Mouse (Mus musculus) erythroblast, embryonic 14.5 days (primary cell): ENCODE data around the gene Lrig1. TPM values are rescaled to one million over a fixed set of nuclear protein-coding genes. Genes with fewer than 3 reads are reported as not detected.

Experiments
- H3K27me3 ChIP-seq: 2 replicates; pipeline ENCODE4 v1.6.1; 2012; ENCODE audit warnings: inconsistent platforms; ENCODE audit not compliant: control insufficient read depth
- H3K36me3 ChIP-seq: 2 replicates; pipeline ENCODE4 v1.6.1; 2012; ENCODE audit warnings: mild to moderate bottlenecking, inconsistent platforms; ENCODE audit not compliant: control insufficient read depth
- H3K4me1 ChIP-seq: 2 replicates; pipeline ENCODE4 v1.6.1; 2012; ENCODE audit warnings: inconsistent platforms; ENCODE audit not compliant: control insufficient read depth
- H3K4me3 ChIP-seq: replicated peaks from 2 replicates; pipeline ENCODE3; 2012; ENCODE audit warnings: moderate library complexity, mild to moderate bottlenecking, inconsistent platforms
- H3K9me3 ChIP-seq: 2 replicates; pipeline ENCODE4 v1.6.1; 2012; ENCODE audit warnings: low read length, inconsistent platforms, mixed read lengths; ENCODE audit not compliant: control insufficient read depth
- GATA1 ChIP-seq: IDR thresholded peaks from 2 replicates; pipeline ENCODE4 v1.6.1; 2012; ENCODE audit warnings: low read length, inconsistent platforms, mixed read lengths
- TAL1 ChIP-seq: IDR thresholded peaks from 3 replicates; pipeline ENCODE4 v1.6.1; 2012; ENCODE audit warnings: low read length, inconsistent platforms, mixed read lengths
- polyA plus RNA-seq: library from polyadenylated mRNA; stranded (reverse); fragments of >175 nt; gene quantifications from 2 replicates; pipeline ENCODE4 v1.2.3, GENCODE M21; 2012

The Lrig1 gene
- polyA plus RNA-seq, 1 experiment, result 0.06 TPM

DNA sequence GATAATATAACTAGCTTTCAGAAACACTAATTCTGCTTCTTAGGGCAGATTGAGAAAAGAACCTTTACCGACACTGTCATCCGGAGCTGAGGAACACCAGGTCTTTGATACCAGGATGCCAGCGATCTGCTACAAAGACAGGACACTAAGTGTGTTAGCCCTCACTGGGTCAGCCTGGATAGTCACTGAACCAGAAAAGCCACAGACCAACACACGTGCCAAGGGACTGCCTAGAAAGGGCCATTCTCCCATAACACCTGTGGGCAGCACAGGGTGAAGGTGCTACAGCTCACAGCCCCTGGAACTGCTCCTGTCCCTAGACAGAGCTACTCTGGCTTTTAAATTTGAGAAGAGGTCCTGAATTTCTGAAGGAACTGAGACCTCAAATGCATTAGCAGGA is 32.8 kb downstream of the Lrig1 start:
- Histone ChIP-seq H3K36me3 (no peaks in the 10 kb centered on the region), H3K4me1 (no peaks in the 10 kb centered on the region), H3K27me3 (no peaks in the 10 kb centered on the region), H3K9me3 (no peaks in the 10 kb centered on the region), H3K4me3 (no peak overlapping the region)
- no peak for TF ChIP-seq GATA1
- no peak for TF ChIP-seq TAL1

DNA sequence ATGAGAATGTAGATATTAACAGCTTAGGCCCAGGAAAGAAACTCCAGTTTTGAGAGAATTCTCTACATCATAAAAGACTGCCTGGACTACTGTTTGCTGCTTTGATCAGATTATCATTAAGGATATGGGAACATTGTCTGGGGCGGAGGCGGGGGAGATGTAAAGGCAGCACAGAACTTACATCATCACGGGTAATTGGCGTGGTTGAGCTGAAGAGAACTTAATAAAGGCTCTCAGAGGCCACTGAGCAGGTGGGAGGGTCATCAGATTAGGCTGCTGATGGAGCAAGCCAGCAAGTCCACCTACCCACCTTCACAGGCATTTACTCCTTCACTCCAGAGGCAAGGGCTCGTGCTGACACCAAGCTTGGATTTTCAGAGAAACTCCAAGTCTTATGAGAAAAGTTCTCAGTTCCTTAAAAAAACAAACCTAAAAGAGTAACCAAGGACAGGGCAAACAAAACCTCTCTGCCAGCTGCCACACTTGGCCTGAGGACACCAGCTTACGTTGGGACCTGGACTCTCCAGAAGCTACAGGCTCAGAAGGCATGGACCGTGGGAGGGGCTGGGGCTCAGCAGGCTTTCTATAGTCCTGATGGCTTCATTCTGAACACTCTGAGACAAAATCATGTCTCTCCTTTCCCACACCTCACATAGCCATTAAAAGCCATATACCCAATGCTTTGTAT is 33.4 kb downstream of the Lrig1 start:
- TF ChIP-seq TAL1, result no peak
- no peak for TF ChIP-seq GATA1
- H3K36me3 ChIP-seq, result no peaks in the 10 kb centered on the region
- H3K4me1 ChIP-seq, result no peaks in the 10 kb centered on the region
- H3K9me3 ChIP-seq, result no peaks in the 10 kb centered on the region
- H3K27me3 ChIP-seq, result no peaks in the 10 kb centered on the region
- H3K4me3 ChIP-seq, result no peak overlapping the region

DNA sequence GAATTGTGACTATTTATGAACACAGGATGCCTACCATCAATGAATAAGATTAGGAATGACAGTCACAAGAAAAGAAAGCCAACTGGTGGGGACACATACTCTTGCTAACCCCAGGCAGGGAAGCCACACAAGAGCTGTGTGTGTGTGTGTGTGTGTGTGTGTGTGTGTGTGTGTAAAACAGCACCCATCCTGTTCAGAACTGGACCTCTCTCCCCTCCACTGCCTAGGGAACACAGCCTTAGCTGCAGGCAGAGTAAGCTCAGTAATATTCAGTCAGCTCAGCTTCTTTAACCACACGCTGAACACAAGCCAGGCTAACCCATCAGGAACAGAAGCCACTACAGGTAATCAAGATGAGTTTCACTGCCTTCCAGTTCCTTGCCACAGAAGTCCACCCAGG is 34.3 kb downstream of the Lrig1 start:
- H3K4me1 ChIP-seq, result no peaks in the 10 kb centered on the region
- H3K36me3 ChIP-seq, result no peaks in the 10 kb centered on the region
- no peak for TF ChIP-seq TAL1
- TF ChIP-seq GATA1, result no peak
- H3K9me3 ChIP-seq, result no peaks in the 10 kb centered on the region
- H3K4me3 ChIP-seq, result no peak overlapping the region
- H3K27me3 ChIP-seq, result no peaks in the 10 kb centered on the region

DNA sequence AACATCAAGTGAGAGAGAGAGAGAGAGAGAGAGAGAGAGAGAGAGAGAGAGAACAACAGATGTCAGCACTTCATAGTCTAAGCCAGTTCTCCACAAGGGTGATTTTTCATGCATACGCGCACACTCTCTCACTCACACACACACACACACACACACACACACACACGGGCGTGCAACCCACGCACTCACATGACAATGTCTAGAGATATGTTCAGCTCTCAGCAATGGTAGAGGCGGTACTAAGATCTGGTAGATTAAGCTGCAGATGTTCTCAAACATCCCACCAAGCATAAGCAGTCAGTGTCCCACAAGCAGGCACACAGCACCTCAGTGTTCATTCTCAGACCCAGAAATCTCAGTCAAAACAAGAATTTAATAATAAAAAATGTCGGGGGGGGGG is 34.7 kb downstream of the Lrig1 start:
- H3K4me1 ChIP-seq, result no peaks in the 10 kb centered on the region
- no peak for TF ChIP-seq TAL1
- TF ChIP-seq GATA1, result no peak

DNA sequence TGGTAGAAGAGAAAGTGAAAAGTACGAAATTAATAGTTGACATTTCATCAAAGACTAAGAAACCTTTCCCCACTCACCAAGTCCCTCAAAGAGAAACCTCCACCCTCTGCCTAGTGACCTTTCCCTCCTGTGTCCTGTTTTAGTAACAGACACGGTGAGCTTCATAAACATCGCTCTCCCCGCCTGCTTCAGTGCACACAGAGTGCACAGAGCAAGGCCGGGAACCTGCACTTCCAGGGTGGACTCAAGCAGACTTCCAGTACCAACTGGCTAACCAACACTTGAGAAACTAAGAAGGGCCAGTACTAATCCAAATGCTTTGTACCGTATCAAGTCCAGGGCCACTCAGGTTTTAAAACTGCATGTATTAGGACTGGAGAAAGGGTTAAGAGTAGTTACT is 36.0 kb downstream of the Lrig1 start:
- no peaks in the 10 kb centered on the region for H3K4me1 ChIP-seq
- no peak for TF ChIP-seq TAL1
- no peak for TF ChIP-seq GATA1
- H3K36me3 ChIP-seq, result no peaks in the 10 kb centered on the region
- no peaks in the 10 kb centered on the region for H3K27me3 ChIP-seq
- no peaks in the 10 kb centered on the region for H3K9me3 ChIP-seq
- no peak overlapping the region for H3K4me3 ChIP-seq

More for the DNA sequence above, 34.7 kb downstream of the Lrig1 start:
- Histone ChIP-seq H3K9me3 (no peaks in the 10 kb centered on the region), H3K36me3 (no peaks in the 10 kb centered on the region), H3K27me3 (no peaks in the 10 kb centered on the region), H3K4me3 (no peak overlapping the region)

DNA sequence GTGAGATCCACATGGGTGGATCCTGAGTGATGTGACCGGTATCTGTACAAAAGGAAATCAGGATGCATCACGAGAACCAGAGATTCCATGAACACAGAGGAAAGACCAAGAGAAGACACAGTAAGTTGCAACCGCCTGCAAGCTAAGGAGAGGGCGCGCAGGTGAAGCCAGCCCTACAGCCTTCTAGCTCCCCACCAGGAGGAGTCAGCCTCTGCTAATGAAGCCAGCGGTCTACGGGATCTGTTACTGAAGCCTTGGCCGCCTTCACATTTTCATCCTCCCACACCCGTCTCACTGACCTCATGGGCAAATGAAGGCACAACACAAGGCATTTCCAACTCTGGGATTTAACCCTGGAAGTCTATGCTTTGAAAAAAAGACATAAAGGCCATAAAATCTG is 38.0 kb downstream of the Lrig1 start:
- H3K36me3 ChIP-seq, result no peaks in the 10 kb centered on the region
- no peak overlapping the region for H3K4me3 ChIP-seq
- H3K4me1 ChIP-seq, result no peaks in the 10 kb centered on the region
- no peaks in the 10 kb centered on the region for H3K9me3 ChIP-seq
- TF ChIP-seq GATA1, result no peak
- no peak for TF ChIP-seq TAL1
- no peaks in the 10 kb centered on the region for H3K27me3 ChIP-seq

DNA sequence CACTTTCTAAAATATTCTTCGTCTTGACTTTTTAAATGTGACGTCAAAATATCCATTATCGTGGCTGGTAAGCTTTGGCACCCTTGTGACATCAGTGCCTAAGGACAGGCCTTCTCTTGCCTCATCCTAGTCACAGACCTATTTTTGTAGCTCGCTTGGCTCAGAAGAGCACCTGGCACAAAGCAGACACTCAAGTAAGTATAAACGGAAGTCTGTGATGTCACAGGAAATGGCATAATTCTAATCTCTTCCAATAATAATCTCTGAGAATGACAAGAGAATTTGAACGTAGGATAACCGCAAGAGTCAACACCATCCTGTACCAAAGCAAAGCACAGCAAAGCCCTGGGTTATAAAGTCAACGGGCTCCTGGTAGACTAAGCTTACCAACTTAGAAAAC is 38.6 kb downstream of the Lrig1 start:
- no peaks in the 10 kb centered on the region for H3K4me1 ChIP-seq
- TF ChIP-seq GATA1 (no peak), TAL1 (no peak)
- no peak overlapping the region for H3K4me3 ChIP-seq
- no peaks in the 10 kb centered on the region for H3K36me3 ChIP-seq
- H3K27me3 ChIP-seq, result no peaks in the 10 kb centered on the region
- H3K9me3 ChIP-seq, result no peaks in the 10 kb centered on the region

DNA sequence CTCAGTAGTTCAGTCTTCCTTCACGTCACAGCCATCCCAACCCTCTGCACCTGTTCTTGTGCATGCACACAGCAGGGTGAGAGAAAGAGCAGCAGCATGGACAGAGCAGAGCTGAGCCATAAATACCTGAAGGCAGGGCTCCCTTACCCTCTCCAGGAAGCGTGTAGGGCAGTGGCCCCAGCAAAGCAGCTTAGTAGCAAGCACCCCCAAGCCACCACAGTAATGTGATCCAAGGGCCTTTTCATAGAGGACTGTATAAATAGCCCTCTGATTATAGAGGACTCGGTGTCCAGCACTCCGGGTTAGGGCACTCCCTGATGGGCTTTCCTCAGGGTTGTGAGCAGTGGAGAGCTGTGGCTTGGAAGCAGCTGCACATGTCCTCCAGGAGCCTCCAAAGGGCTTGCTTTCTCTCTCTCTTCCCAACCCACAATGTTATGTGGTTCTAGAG is 40.0 kb downstream of the Lrig1 start:
- Histone ChIP-seq H3K36me3 (no peaks in the 10 kb centered on the region), H3K27me3 (no peaks in the 10 kb centered on the region), H3K4me3 (no peak overlapping the region), H3K4me1 (no peaks in the 10 kb centered on the region), H3K9me3 (no peaks in the 10 kb centered on the region)
- TF ChIP-seq TAL1 (no peak), GATA1 (no peak)

DNA sequence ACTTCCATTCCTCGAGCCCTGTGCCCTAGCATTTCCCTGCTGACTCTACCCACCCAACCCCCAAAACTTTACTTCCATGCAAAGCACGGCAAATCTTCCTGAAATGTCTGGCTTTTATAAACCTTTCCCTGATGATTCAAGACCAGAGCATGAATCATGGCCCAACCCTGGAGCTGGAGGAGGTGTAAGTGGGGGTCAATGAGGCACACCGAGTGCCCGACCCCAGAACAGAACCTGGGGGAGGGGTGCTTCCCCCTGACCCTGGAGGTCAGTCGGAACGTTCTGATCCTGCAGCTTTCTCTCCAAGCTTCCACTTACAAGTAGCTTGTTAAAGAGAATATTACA is 41.9 kb downstream of the Lrig1 start:
- H3K4me3 ChIP-seq, result no peak overlapping the region
- TF ChIP-seq GATA1, result no peak
- no peak for TF ChIP-seq TAL1
- no peaks in the 10 kb centered on the region for H3K36me3 ChIP-seq
- H3K27me3 ChIP-seq, result no peaks in the 10 kb centered on the region
- H3K9me3 ChIP-seq, result no peaks in the 10 kb centered on the region
- no peaks in the 10 kb centered on the region for H3K4me1 ChIP-seq
